Mouse (Mus musculus) retina, embryonic 14.5 days (tissue): ENCODE measurements around the gene Rsrc1.

Experiments
- DNase-seq: peaks from one replicate; pipeline ENCODE4 v3.0.0-alpha.2; 2015; ENCODE audit warnings: low spot score

Rsrc1 gene

GRCm38 (mm10) chr3:66981101-66981661, at the start of gene Rsrc1:
Gene Rsrc1 (plus strand): TSS chr3:66981390.
- DNase-seq = peak; percentile 55

- peak; percentile 43 for DNase-seq
Observed at GRCm38 (mm10) chr3:66939675-66940074, 41.5 kb upstream of the Rsrc1 start.

GRCm38 (mm10) chr3:66955126-66955525, 26.1 kb upstream of the Rsrc1 start:
- no peak for DNase-seq

GRCm38 (mm10) chr3:66959972-66960371, 21.2 kb upstream of the Rsrc1 start:
- no peak for DNase-seq

DNA sequence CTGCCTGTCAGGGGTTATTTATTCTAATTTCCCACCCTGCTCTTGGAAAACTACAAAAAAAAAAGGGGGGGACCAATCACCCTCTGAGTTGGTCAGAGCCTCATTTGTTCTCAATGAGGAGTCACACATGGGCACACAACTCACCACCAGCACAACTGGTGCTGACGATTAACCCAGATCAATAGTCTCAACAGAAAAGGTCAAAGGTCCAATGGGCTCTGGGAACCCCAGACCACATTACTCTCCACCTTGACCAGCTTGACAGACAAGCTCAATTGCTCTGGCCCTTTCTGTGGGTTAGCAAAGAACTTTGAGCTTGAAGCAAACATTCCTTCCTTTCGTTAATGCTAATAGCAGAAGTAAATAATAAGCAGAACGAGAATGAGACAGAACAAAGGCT, 16.3 kb upstream of the Rsrc1 start:
- no peak for DNase-seq

GRCm38 (mm10) chr3:66967508-66967907, 13.7 kb upstream of the Rsrc1 start:
- no peak for DNase-seq

GRCm38 (mm10) chr3:66970261-66970660, 10.9 kb upstream of the Rsrc1 start:
- no peak for DNase-seq

DNA sequence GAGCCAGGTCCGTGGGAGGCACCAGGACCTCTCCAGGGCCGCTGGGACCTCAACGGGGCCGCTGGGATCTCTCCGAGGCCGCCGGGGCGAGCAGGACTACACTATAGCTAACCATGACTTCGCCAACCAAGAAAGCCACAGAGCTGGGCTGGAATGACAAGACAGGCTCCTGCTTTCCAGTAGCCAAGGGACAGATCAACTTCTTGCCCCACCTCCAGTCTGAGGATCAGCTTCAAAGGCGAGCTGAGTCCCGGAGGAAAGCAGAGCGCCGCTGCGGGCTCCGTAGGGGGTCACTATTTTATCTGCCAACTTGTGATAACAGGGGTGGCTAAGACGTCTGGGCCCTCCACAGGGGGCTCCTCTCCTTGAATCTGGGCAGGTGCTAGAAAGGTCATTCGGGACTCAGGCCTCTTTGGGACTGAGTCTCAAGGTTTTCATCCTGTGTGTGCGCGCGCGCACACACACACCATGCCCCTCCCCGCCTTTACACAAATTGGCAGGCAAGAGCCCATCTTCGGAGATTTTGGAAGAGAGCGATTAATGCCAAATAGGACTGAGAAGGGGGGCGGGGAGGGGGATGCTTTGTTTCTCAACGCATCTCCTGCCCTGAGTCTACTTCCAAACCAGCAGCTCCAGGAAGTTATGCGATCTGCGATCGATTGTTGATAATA, 10.4 kb upstream of the Rsrc1 start:
- peak; percentile 44 for DNase-seq

- DNase-seq = peak; percentile 43
Observed at GRCm38 (mm10) chr3:66972191-66972950, 8.8 kb upstream of the Rsrc1 start.

DNA sequence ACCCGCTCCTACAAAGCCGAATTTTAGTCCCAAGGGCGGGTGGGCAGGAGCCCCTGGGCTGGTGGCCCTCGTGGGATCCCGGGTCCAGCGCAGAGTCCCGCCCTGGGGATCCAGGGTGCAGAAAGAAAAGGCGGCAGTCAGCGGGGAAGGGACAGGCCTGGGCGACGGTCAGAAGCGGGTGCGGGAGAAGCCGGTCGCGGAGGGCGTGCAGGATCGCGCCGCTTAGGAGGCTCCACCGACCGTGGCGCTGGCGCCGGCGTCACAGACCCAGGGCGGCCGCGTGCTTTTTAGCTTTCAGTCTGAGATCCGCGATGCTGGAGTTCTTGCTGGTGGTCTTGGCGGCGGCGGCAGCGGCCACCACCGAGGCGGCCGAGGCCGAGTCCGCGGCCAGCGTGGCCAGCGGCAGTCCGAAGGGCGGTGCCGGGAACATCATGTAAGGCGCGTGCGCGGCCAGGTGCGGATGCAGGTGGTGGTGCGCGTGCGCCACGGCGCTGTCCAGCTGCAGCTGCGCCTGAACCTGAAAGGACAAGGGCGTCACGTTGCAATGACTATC, 7.7 kb upstream of the Rsrc1 start:
- peak; percentile 65 for DNase-seq

DNA sequence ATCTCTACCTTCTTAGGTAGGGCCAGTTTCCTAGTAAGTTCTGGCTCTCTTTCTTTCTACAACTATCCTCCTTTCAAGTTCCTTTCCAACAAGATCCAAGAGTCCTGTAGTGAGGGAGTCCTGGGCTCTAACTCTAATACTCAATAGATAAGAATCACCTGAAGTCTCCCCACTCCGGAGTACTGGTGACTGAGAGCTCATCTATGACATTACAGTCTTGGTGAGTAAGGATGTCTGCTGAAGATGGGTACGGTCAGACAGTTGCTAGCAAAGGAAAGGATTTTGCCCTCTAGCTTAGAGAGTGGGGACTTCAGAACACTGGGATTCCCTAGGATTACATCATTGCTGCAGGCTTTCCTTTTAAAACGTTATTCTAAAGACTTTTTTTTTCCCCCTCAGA, 6.7 kb upstream of the Rsrc1 start:
- DNase-seq = no peak

GRCm38 (mm10) chr3:66976889-66977615, 4.1 kb upstream of the Rsrc1 start:
- peak; percentile 43 for DNase-seq

DNA sequence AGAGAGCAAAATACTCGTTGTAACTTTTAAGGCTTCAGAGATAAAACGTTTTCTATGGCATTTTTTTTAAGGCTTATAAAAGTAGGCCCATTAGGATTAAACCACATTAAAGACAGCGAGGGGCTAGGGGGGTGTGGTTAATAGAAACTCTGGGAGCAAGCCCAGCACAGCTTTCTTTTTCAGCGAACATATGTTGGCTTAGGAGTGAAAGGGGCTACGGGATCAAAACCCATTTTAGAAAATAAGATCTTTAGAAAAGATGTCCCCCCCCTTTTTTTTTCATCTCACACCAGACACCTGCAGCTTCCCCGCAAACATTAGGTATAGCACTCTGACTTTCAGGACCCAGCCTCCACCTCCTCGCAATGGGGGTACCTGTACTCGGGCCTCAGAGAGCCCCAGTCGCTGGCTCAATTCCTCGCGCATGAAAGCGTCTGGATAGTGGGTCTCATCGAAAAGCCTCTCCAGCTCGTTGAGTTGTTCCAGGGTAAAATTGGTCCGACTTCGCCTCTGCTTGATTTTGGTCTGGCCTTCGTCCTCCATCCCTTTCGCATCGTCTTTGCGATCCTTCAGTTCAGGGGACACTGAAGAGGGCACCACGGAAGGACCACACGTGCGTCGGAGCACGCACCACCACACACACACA, 3.3 kb upstream of the Rsrc1 start:
- DNase-seq = peak; percentile 30

GRCm38 (mm10) chr3:66978457-66979381, 2.5 kb upstream of the Rsrc1 start:
- DNase-seq = peak; percentile 45

- DNase-seq = peak; percentile 26
Observed at GRCm38 (mm10) chr3:66979491-66979890, 1.7 kb upstream of the Rsrc1 start.

- peak; percentile 37 for DNase-seq
Observed at GRCm38 (mm10) chr3:66980111-66980975, 847 bp upstream of the Rsrc1 start.

DNA sequence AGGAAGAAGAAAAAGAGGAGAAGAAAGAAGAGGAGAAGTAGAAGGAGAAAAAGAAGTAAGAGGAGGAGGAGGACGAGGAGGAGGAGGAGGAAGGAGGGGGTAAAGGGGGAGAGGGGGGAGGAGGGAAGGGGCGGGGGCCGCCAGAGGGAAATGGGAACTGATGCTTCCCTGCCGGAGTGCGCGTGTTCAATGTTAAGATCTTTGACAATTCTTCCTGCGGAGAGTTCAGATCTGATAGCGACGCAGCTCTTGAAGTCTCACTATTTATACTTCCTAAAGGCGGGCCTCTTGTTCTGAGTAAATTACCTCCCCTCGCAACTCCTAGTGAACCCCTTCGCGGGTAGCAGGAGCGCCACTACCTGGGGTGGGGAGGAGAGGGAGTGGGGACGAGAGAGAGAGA, 516 bp downstream of the Rsrc1 start, which contains the start of gene Shox2:
Shox2 (minus strand) TSS at position 66 of the 400 bp plus-strand sequence.
- peak; percentile 42 for DNase-seq

- DNase-seq = peak; percentile 60
Observed at GRCm38 (mm10) chr3:66982181-66982911, 1.2 kb downstream of the Rsrc1 start.

- no peak for DNase-seq
Observed at GRCm38 (mm10) chr3:66983481-66983880, 2.3 kb downstream of the Rsrc1 start.
